Mouse (Mus musculus) left cerebral cortex, postnatal 36 days (tissue): ENCODE measurements at regions not wholly inside any gene's neighbourhood (a gene's known extent, or its start where the extent isn't known, plus 50 kb on each side); places are given as distances from the start of the nearest gene placed in this dataset.
A peak's percentile ranks its signal among the peaks of the same experiment; 100 is the strongest.

Experiments
- DNase-seq, 2 experiments: peaks; one replicate each; pipeline ENCODE4 v3.0.0; 2021 to 2022; ENCODE audit warnings: low spot score in 2 of 2, mixed read lengths in 1 of 2
- intact Hi-C: fragments of 180-260 bp; cut with DNase I; formaldehyde crosslinking; loops from one replicate; pipeline ENCODE4 v1.15.1; 2025

- intact Hi-C loops: no loop called here
- no peak for DNase-seq
These were observed 121.0 kb downstream of the Gm12728 start for GRCm38 (mm10) chr4:105910666-105911065.

- intact Hi-C loops: no loop called here
- DNase-seq: no peak
These were observed 122.0 kb downstream of the Gm12728 start for GRCm38 (mm10) chr4:105911678-105912077.

DNA sequence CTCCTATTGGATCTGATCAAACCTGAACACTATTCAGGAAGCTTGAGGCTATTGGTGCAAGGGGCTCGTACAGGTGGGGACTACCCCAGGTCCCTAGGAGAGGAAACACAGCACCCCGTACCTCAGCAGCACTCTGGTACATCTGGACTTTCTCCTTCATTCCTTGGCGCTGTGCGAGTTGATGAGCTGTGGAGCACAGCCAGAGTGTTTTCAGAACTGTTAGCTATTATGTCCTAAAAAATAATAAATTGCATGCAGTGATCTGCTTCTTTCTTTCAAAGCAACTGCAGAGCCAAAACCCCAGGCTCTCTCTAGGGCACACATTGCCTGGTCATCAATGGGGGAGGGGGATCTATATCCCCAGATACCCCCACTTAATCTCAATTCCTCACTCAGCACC lies 122.6 kb downstream of the Gm12728 start:
- intact Hi-C loops: no loop called here
- no peak for DNase-seq

DNA sequence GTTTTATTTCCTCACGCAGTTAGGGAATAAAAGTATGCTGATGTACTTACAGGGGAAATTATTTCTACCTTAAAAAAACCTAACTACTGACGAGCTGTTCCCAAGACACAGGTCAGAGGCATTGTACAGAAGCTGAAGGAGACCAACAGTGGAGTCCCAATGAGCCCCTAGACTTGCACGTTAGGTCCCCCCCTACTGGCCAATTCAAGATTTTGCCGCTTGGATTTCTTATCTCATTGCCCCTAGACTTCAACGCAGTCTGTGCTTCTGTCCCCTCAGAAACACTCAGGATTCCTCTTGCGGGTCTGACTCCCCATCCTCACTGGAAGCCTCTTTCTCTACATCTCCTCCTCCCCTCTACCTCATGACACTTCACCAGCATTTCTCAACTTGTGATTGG lies 125.3 kb downstream of the Gm12728 start:
- intact Hi-C loops: no loop called here
- no peak for DNase-seq

- intact Hi-C loops: no loop called here
- no peak for DNase-seq
These were observed 126.6 kb downstream of the Gm12728 start for GRCm38 (mm10) chr4:105916229-105916628.

DNA sequence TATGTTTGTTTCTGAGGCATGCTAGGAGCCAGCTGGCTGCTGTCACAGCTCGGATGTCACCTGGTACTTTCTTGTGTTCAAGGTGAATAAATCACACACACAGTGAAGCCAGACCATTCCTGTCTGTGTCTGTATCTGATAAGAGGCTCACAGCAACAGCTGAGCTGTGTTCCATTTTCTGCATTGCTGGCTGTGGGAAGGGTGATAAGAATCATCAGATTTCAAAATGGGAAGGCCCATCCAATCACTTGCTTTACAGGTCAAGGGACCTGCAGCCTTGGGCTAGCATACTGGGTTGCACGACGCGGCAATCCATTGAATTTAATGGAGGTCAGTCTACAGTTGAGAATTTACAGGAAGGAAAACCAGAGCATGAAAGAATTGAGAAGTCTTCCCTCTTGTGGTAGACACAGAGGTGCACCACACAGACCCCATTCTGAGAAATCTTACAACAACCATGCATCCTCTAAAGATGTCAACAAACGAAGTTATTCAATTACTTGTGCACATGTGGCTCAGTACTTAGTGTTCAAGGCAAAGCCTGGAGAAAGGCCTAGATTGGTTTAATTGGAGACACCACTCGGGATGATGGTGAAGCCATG lies 135.2 kb downstream of the Gm12728 start:
- intact Hi-C loops: loop anchor here (5.0 kb wide), 1 partner anchor 768 kb away; the partner anchor contains the start of gene Plpp3
- DNase-seq: no peak

DNA sequence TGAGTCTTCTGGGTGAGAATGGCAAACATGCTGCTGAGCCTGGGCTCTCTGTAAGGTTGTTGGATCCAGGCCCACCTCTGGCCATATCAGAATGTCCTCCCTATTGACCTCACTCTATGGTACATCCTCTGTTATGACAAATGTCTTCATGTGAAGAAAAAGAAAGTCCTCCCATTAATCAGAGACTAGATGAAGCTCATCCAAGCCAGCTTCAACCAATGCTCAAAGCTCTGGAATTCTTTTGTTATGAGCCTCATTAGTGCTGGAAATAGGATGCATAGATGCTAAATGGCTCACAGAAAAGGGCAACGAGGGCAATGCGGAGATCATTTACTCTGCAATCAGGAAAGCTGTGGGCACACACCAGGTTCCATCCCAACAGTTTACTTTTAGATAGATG lies 135.8 kb downstream of the Gm12728 start:
- DNase-seq: no peak
- intact Hi-C loops: loop anchor here (5.0 kb wide), 1 partner anchor 768 kb away; the partner anchor contains the start of gene Plpp3

- DNase-seq: no peak
- intact Hi-C loops: loop anchor here (5.0 kb wide), 1 partner anchor 772 kb away; the partner anchor contains the start of gene Plpp3
These were observed 140.0 kb downstream of the Gm12728 start for GRCm38 (mm10) chr4:105929658-105930057.

- intact Hi-C loops: no loop called here
These were observed 145.3 kb downstream of the Gm12728 start for GRCm38 (mm10) chr4:105934971-105935370.

DNA sequence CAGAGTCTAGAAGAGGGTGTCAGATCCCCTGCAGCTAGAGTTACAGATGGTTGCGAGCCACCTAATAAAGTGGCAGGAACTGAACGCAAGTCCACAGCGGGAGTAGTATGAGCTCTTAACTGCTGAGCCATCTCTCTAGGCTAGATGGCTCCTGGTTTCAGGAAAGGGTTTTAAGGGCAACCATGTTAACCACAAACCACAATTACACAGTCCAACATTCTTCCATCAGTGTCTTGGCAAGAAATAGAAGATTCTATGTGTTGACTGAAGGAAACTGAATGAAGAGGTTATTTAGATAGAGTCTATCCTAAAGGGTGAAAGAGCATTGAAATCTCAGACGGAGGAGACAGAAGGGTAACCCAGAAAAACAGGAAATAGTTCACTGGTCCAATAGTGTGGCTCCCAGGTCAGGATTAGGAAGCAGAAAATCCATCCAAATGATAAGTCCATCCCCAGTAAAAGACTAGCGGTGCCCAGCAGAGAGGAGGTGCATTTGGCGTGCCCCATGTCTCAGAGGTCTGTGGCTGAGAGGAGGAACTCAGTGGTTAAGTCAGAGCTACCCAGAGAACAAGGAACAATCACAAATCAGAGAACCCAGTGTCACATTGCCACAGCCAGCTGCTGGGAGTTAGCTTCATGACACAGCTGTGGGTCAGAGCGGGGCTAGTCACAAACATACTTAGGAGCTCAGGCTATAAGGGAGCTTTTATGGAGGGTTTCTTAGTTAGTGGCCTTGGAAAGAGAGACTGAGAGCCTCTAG lies 147.3 kb downstream of the Gm12728 start:
- no peak for DNase-seq
- intact Hi-C loops: no loop called here

More at GRCm38 (mm10) chr4:105934971-105935370, 145.3 kb downstream of the Gm12728 start:
- DNase-seq: no peak

DNA sequence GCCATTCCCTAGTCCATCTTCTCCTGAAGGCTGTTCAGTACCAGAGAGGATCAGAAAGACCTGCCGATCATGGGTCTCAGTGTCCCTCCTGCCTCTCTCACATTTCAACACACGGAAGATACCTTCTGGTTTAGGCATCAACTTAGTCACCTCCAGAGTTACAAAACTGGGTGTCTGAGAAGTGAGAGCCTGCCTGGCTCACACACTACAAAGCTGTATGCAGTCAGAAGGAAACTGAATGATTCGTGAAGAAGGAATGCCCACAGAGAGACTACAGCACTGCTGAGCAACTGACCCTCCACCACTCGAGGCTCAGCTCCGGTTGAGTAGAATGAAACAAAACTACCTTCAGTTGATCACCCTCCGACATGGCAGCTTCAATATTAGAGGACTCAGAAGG lies 147.9 kb downstream of the Gm12728 start:
- DNase-seq: no peak
- intact Hi-C loops: no loop called here

GRCm38 (mm10) chr4:105938886-105939285 lies 149.2 kb downstream of the Gm12728 start:
- DNase-seq: no peak
- intact Hi-C loops: no loop called here

DNA sequence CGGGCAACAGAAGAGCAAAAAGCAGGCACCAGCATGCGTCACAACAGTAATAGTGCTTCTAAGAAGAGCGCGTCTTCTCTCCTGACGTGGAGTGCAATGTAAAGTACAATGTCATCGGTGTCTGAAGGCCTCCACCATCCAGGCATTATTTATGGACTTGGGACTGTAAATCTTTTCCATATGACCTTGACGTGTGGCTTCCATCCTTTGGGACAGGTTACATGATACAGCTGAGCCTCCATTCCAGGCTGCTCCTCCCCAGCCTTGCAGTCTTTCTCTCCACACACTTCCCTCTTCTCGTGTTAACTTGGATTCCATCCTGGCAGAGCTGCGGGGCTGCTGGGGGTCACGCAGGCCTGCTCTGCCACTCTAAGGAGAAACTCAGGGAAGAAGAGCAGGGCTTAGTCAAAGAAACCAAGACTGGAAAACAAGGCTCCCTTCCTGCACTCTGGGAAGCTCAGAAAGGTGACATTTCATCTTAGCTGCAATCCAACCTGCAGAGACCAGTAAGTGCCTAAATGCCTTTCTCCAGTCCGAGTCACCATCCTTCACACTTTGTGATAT lies 150.0 kb downstream of the Gm12728 start:
- DNase-seq: no peak
- intact Hi-C loops: loop anchor here (5.0 kb wide), 1 partner anchor 512 kb away; no protein-coding TSS in a partner anchor

GRCm38 (mm10) chr4:105940891-105941290 lies 151.2 kb downstream of the Gm12728 start:
- intact Hi-C loops: loop anchor here (5.0 kb wide), 1 partner anchor 514 kb away; no protein-coding TSS in a partner anchor
- no peak for DNase-seq

- intact Hi-C loops: loop anchor here (5.0 kb wide), 1 partner anchor 514 kb away; no protein-coding TSS in a partner anchor
- DNase-seq: peak; percentile 27 to 30
These were observed 152.1 kb downstream of the Gm12728 start for GRCm38 (mm10) chr4:105941785-105942184.

DNA sequence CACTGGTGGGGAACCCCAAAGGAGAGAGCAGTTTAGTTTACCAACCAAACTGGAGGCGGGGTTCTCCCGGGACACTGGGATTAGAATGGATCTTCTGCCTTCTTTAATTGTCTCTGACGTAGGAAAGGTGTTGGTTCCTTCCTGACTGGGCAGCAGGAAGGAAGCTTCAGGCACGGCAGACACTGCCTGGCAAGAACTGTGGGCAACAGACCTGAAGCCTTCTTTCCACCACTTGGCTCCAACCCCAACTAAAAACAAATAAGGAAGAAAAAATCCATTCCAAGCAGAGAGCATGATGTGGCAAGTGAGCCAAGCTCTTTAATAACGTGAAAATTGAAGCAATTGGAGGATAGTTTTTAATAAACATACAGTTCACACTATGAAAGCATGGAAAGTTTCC lies 155.3 kb downstream of the Gm12728 start:
- DNase-seq: no peak
- intact Hi-C loops: loop anchor here (5.0 kb wide), 1 partner anchor 518 kb away; no protein-coding TSS in a partner anchor

DNA sequence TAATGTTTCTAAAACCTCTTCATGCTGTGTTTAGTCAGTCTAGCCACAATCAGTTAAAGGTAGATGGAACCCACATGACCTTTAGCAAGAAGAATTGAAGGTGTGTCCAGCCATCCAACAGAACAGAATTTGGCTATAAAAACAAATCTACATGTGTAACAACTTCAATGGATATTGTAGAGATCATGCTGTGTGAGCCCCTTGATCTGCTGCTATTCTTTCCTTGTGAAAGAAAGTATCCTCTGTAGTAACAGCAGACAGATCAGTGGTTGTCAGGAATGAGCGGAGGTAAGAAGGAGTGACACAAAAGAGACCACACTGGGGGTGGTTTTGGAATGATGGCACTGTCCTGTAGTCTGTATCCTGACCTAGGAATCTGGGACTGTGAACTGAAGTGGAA lies 156.3 kb downstream of the Gm12728 start:
- intact Hi-C loops: no loop called here

DNA sequence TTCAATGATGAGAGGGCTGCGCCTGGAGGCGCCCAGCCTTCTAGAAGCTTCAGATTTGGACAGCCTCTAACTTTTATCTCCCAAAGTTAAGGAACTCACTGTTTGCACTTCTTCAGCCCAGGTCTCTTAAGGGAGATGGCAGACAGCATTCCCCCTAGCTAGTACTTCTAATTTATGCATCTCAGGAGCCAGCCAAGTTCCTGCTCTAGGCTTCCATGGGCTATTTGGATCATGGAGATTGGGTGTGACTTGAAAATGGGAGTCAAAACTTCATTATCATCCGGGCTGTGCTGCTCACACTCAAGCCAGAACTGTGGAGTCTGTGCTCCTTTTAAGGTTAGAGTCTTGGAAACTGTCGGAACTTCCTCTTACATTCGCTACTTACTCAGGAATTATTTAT lies 158.7 kb downstream of the Gm12728 start:
- intact Hi-C loops: no loop called here
- no peak for DNase-seq

More for the DNA sequence above, 156.3 kb downstream of the Gm12728 start:
- no peak for DNase-seq

DNA sequence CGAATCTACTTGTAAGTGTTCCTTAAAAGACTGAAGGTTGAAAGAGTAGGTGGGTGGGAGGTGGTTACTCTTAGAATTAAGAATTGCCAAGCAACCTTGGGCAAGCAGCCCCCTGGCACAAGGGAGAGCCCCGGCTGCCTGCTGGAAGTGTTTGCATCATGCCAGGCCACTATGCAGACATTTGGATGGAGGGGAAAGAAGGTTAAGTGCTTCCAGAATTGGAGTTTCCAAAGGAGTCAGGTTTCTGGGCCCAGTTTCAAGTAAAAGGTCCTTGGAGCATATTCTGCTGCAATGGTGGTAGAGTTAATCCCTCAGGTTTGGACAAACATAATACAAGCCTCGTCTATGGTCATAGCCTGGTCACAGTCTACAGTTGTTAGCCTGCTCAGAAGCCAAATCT lies 162.7 kb downstream of the Gm12728 start:
- intact Hi-C loops: no loop called here
- DNase-seq: no peak

- intact Hi-C loops: no loop called here
- DNase-seq: no peak
These were observed 166.8 kb downstream of the Gm12728 start for GRCm38 (mm10) chr4:105956516-105956915.

- DNase-seq: no peak
- intact Hi-C loops: no loop called here
These were observed 168.7 kb downstream of the Gm12728 start for GRCm38 (mm10) chr4:105958331-105958730.
